Mouse (Mus musculus): Measurements from ENCODE around the gene Tapbp.

GRCm38 (mm10) chr17:33951021-33951946 is 35.6 kb downstream of the Tapbp start, which contains the start of gene B3galt4:
- TF ChIP-seq POLR2A (IDR thresholded peaks at IDR 0.05; ENCODE audit: control insufficient read depth, low read depth, low read length) (peak; percentile 59; the same call in 1 of the 2 replicates), CTCF (IDR thresholded peaks at IDR 0.05; ENCODE audit: control insufficient read depth, insufficient read depth, insufficient replicate concordance, low read depth, low read length) (no peak)
